Mouse (Mus musculus) ES-E14 (cell line): ENCODE measurements around the gene Fam83c. TPM values are rescaled to one million over a fixed set of nuclear protein-coding genes. Genes with fewer than 3 reads are reported as not detected.

Experiments used
- DNase-seq: peaks from one replicate; pipeline ENCODE4 v3.0.0-alpha.2; 2013; ENCODE audit warnings: low read depth, low spot score
- H3K27ac ChIP-seq: 2 replicates; pipeline ENCODE4 v1.5.1; 2012; ENCODE audit warnings: low read depth, mild to moderate bottlenecking, low read length, moderate library complexity, mixed read lengths; ENCODE audit not compliant: poor library complexity, insufficient read depth, severe bottlenecking
- H3K36me3 ChIP-seq: 2 replicates; pipeline ENCODE4 v1.6.1; 2012; ENCODE audit warnings: mild to moderate bottlenecking, low read length, moderate library complexity, mixed read lengths; ENCODE audit not compliant: control insufficient read depth, poor library complexity, insufficient read depth, severe bottlenecking
- H3K4me1 ChIP-seq, 2 experiments: fragments of 150-350 bp in 1 of 2; sonication (generic) in 1 of 2; 2 replicates each; pipeline ENCODE4 v1.6.1; 2012; ENCODE audit warnings: low read length in 2 of 2, mild to moderate bottlenecking in 1 of 2, mixed read lengths in 1 of 2; ENCODE audit not compliant: control insufficient read depth in 2 of 2, insufficient read depth in 2 of 2, poor library complexity in 1 of 2
- H3K4me3 ChIP-seq, 2 experiments: fragments of 150-350 bp in 1 of 2; sonication (generic) in 1 of 2; 2 replicates each; pipeline ENCODE4 v1.5.1; 2012; ENCODE audit warnings: low read length in 2 of 2, low read depth in 1 of 2, mild to moderate bottlenecking in 1 of 2, mixed read lengths in 1 of 2; ENCODE audit not compliant: insufficient read depth in 1 of 2, poor library complexity in 1 of 2, severe bottlenecking in 1 of 2
- H3K9ac ChIP-seq: 2 replicates; pipeline ENCODE4 v1.6.1; 2012; ENCODE audit warnings: low read depth, mild to moderate bottlenecking, low read length, mixed read lengths; ENCODE audit not compliant: poor library complexity, insufficient read depth, severe bottlenecking
- H3K9me3 ChIP-seq: fragments of 150-350 bp; sonication (generic); 2 replicates; pipeline ENCODE4 v1.6.1; 2012; ENCODE audit warnings: low read depth, mild to moderate bottlenecking, low read length; ENCODE audit not compliant: control insufficient read depth, insufficient read depth
- CHD2 ChIP-seq: IDR thresholded peaks from 2 replicates; pipeline ENCODE4 v1.6.1; 2014; ENCODE audit warnings: mild to moderate bottlenecking, low read depth, low read length, inconsistent platforms
- HCFC1 ChIP-seq: IDR thresholded peaks from 2 replicates; pipeline ENCODE4 v1.6.1; 2012; ENCODE audit warnings: low read length, inconsistent platforms, borderline replicate concordance; ENCODE audit not compliant: insufficient read depth
- MAFK ChIP-seq: IDR thresholded peaks from 2 replicates; pipeline ENCODE4 v1.6.1; 2014; ENCODE audit warnings: mild to moderate bottlenecking, low read depth, low read length, inconsistent platforms; ENCODE audit not compliant: insufficient read depth
- ZC3H11A ChIP-seq: IDR thresholded peaks from 2 replicates; pipeline ENCODE4 v1.6.1; 2012; ENCODE audit warnings: low read depth, mild to moderate bottlenecking, inconsistent platforms, low read length, borderline replicate concordance
- ZNF384 ChIP-seq: IDR thresholded peaks from 2 replicates; pipeline ENCODE4 v1.6.1; 2012; ENCODE audit warnings: low read depth, low read length, inconsistent platforms
- in situ Hi-C, 2 experiments: fragments of 600-800 bp; cut with MboI; formaldehyde crosslinking; loops; one replicate each; pipeline ENCODE4 v1.15.1; 2025; ENCODE audit warnings: low sequenced_read_pairs in 2 of 2, inconsistent platforms in 1 of 2; ENCODE audit not compliant: unreplicated experiment in 2 of 2
- total RNA-seq: library from RNA; depleted of rRNA; stranded (reverse); fragments of 300-350 nt; gene quantifications from 2 replicates; pipeline ENCODE4 v1.2.3, GENCODE M21; 2012; rRNA removed

Gene Fam83c
- 0.13 and 0.21 TPM in 2 replicates for total RNA-seq

DNA sequence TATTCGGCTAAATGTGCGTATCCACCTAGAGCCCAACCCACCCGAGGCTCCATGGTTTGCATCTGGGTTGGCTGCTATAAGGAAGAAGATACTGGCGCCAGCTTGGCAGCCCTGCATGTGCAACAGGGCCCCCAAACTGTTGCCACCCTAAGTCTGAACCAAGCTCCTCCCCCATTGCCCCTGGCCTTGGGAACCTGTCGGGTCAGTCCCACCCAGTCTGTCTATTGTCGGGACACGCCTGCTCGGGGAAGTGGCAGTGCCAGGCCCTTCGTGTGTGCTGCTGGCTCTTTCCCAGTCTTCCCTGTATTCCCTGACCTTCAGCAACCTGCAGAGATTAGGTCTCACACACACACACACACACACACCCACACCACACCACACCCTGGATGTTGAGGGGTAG lies at the start of gene Fam83c:
Fam83c (minus strand) TSS at position 123 of the 400 bp plus-strand sequence.
- Histone ChIP-seq H3K27ac (no peak within 1 kb of the TSS), H3K4me3 (peak within 1 kb of the TSS in 1 of 2 experiments; percentile 15; a peak in 1 of 4 replicates), H3K4me1 (peaks cover 0 to 20% of the 10 kb centered on the region in 2 experiments; a peak in 2 of 4 replicates), H3K36me3 (no peaks in the 10 kb centered on the region), H3K9ac (no peak within 1 kb of the TSS), H3K9me3 (no peaks in the 10 kb centered on the region)
- no peak for DNase-seq
- TF ChIP-seq ZC3H11A (no peak), CHD2 (no peak), ZNF384 (no peak), HCFC1 (no peak), MAFK (no peak)
- in situ Hi-C loops: loop anchor here in 1 of 2 experiments (5.0 kb wide), 1 partner anchor 113 kb away; the partner anchor contains the start of gene Gdf5

DNA sequence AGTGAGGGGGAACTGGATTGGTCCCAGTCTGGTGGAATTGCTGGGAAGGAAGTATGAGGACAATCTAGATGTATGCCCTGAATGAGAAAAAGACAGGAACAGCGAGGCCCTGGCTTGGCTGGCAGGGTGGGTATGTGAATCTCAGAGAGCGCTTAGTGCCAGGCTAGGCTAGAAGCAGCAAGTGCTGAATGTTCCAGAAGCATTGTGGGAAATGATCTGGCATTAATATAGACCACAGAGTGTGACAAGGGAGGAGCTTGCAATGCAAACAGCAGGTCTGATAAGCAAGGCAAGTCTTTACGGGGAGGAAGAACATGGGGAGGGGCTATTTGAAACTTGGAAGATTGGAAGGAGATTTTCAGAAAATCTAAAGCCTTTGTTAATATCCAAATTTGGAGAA lies 47.4 kb upstream of the Fam83c start:
- peaks cover 6% of the 10 kb centered on the region; the same call in 1 of the 2 replicates for H3K36me3 ChIP-seq
- H3K27ac ChIP-seq: no peak overlapping the region
- H3K9me3 ChIP-seq: no peaks in the 10 kb centered on the region
- no peak for DNase-seq
- TF ChIP-seq CHD2 (no peak), ZC3H11A (no peak), ZNF384 (no peak), HCFC1 (no peak), MAFK (no peak)
- H3K4me3 ChIP-seq: no peak overlapping the region
- no peak overlapping the region for H3K9ac ChIP-seq
- H3K4me1 ChIP-seq: peaks cover 3 to 4% of the 10 kb centered on the region in 2 experiments; a peak in 2 of 4 replicates
- in situ Hi-C loops: no loop called here

DNA sequence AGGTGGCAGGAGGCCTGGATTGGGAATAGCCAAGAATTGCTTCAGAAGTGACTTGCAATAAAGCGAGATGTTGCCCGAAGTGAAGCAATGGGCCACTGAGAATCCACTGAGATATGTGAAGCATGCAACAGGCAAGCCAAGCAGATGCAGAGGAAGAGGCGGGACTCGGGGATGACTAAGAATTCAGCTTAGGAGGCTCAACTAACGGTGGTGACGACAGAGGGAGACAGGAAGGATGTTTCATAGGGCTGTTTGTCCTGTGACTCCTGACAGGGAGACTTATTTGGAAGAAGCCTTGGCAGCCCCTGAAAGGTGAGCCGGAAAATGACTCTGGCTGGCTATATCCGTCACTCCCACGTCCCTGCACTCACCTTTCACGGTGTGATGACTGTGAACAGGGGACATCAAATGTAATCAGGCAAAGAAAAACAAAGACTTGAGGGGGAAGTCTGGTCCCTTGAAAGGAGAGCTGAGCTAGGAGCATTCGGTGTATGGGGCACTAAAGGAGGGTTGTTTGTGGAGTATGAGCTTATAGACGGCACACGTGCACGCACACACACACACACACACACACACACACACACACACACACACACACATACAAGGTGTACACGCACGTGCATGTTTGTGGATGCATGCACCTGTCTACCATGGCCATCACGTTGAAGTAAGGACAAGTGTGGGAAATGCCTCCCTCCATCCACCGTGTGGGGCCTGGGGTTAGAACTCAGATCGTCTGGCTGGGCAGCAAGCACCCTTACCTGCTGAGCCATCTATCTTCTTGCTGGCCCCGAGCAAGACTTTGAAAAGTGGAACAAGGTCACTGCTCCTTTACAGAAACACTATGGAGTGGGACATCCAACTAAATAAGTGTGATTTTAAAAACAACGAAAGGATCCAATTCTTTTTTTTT lies 44.6 kb upstream of the Fam83c start:
- Histone ChIP-seq H3K9ac (no peak overlapping the region), H3K9me3 (no peaks in the 10 kb centered on the region), H3K4me1 (peaks cover 1 to 4% of the 10 kb centered on the region in 2 experiments; a peak in 2 of 4 replicates), H3K36me3 (peaks cover 3% of the 10 kb centered on the region; the same call in 1 of the 2 replicates), H3K27ac (no peak overlapping the region), H3K4me3 (no peak overlapping the region)
- no peak for TF ChIP-seq ZC3H11A
- TF ChIP-seq HCFC1: no peak
- no peak for TF ChIP-seq MAFK
- TF ChIP-seq ZNF384: no peak
- no peak for DNase-seq
- in situ Hi-C loops: no loop called here

DNA sequence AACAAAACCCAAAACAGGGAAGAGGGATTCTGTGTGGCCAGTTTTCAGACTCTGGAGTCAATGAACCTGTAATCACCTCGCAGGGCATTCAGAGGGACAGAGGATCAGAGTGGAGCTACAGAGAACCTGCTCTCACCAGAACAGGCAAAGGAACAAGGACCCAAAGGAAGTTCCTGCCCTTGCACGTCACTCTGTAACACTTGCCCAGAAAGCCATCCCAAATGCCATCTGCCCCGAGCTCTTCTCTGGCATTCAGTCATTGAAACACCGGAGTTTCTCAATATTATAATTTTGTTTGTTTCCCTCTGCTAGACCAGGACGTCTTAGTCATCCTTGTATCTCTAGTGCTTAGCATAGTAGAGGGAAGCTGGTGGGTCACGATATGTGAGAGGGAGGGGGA lies 39.0 kb upstream of the Fam83c start:
- Histone ChIP-seq H3K4me3 (no peak overlapping the region), H3K27ac (no peak overlapping the region), H3K4me1 (peaks cover 0 to 4% of the 10 kb centered on the region in 2 experiments; a peak in 1 of 4 replicates), H3K9ac (no peak overlapping the region), H3K9me3 (no peaks in the 10 kb centered on the region), H3K36me3 (peaks cover 5% of the 10 kb centered on the region; the same call in 1 of the 2 replicates)
- in situ Hi-C loops: no loop called here
- TF ChIP-seq ZC3H11A (no peak), ZNF384 (no peak), CHD2 (no peak), MAFK (no peak), HCFC1 (no peak)
- no peak for DNase-seq
